Mouse (Mus musculus): Measurements from ENCODE around the gene Actc1. TPM values are rescaled to one million over a fixed set of nuclear protein-coding genes. Genes with fewer than 3 reads are reported as not detected.

Gene Actc1
- polyA plus RNA-seq, 1 experiment from 2014 or later = 28.4 TPM

DNA sequence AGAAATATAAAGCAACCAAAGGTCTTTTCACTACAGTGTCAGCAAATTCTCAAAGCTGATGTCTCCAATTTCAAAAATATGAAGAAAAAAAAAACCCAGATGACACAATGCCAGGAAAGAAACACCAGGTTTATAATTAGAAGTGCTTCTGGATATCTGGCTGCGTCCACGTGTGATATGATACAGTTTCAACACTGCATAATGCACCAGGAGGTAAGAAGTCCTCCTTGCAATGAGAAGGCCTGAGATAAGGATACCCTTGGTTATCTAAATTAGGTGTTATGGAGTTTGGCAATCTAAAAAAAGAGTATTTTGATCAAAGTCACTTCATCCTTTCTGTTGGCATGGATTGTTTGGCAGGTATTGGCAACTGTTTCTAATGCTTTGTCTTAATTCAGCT is 18.5 kb upstream of the Actc1 start:
- Histone ChIP-seq H3K9me3 (ENCODE audit: control insufficient read depth, low read length) (no peaks in the 10 kb centered on the region), H3K27me3 (ENCODE audit: control insufficient read depth, insufficient read depth, low read length) (no peaks in the 10 kb centered on the region), H3K36me3 (ENCODE audit: control insufficient read depth, insufficient read depth, low read length) (no peaks in the 10 kb centered on the region), H3K4me3 (ENCODE audit: low read depth, low read length) (no peak overlapping the region), H3K4me2 (replicated peaks; ENCODE audit: low read depth) (no peak overlapping the region), H3K27ac (replicated peaks) (no peak overlapping the region), H3K9ac (ENCODE audit: low read length) (no peak overlapping the region), H3K4me1 (replicated peaks; ENCODE audit: control insufficient read depth, insufficient read depth) (no peaks in the 10 kb centered on the region)
- no peak for TF ChIP-seq EP300 (optimal IDR thresholded peaks at IDR 0.05)
- TF ChIP-seq CTCF (IDR thresholded peaks at IDR 0.05; ENCODE audit: low read depth) = no peak
- DNase-seq (ENCODE audit: low spot score) (no peak), ATAC-seq (ENCODE audit: low FRiP score, low TSS enrichment) (no peak)
- 76% methylated on average over 2 of the region's 2 CpGs for WGBS

DNA sequence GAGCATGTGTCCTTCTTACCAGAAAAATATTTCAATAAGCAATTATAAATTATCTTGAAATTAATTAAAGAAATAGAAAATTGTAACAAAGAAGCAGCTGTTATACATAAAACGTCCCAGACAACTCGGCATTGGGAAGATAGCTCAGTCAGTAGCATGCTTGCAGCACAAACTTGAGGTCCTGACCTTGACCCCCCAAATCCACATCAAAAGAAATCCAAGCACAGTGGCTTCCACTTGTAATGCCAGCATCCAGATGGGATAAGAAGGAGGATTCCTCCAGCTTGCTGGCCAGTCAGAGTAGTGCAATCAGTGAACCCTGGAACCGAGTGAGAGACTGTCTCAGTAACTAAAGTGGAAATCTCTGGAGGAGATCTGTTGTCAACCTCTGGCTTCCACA is 12.9 kb upstream of the Actc1 start:
- 63% methylated on average over 3 of the region's 3 CpGs for WGBS
- TF ChIP-seq EP300 (optimal IDR thresholded peaks at IDR 0.05) (no peak), CTCF (IDR thresholded peaks at IDR 0.05; ENCODE audit: low read depth) (no peak)

DNA sequence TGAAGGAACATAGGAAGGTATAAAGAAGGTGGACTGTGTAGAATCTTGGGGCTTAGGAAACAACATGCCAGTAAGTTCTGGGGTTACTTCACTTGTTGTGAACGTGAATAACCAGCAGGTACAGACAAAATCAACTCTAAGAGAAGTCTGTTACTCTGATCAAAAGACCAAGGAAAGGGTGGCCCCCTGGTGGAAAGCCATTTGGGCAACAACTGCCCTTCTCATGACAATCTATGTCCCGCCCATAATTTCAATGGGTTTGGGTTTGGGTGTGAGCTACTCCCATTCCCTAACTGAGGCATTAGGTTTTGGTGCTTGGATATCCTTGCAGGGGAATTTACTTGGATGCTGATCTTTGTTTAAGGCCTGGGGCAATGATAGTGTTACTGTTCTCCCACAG is 10.7 kb upstream of the Actc1 start:
- no peaks in the 10 kb centered on the region for H3K9me3 ChIP-seq (ENCODE audit: control insufficient read depth, low read length)

More for the DNA sequence above, 12.9 kb upstream of the Actc1 start:
- Histone ChIP-seq H3K27ac (replicated peaks) (no peak overlapping the region), H3K4me3 (ENCODE audit: low read depth, low read length) (no peak overlapping the region), H3K4me1 (replicated peaks; ENCODE audit: control insufficient read depth, insufficient read depth) (no peaks in the 10 kb centered on the region), H3K36me3 (ENCODE audit: control insufficient read depth, insufficient read depth, low read length) (no peaks in the 10 kb centered on the region), H3K4me2 (replicated peaks; ENCODE audit: low read depth) (no peak overlapping the region), H3K27me3 (ENCODE audit: control insufficient read depth, insufficient read depth, low read length) (no peaks in the 10 kb centered on the region), H3K9me3 (ENCODE audit: control insufficient read depth, low read length) (no peaks in the 10 kb centered on the region), H3K9ac (ENCODE audit: low read length) (no peak overlapping the region)
- no peak for DNase-seq (ENCODE audit: low spot score)
- no peak for ATAC-seq (ENCODE audit: low FRiP score, low TSS enrichment)

DNA sequence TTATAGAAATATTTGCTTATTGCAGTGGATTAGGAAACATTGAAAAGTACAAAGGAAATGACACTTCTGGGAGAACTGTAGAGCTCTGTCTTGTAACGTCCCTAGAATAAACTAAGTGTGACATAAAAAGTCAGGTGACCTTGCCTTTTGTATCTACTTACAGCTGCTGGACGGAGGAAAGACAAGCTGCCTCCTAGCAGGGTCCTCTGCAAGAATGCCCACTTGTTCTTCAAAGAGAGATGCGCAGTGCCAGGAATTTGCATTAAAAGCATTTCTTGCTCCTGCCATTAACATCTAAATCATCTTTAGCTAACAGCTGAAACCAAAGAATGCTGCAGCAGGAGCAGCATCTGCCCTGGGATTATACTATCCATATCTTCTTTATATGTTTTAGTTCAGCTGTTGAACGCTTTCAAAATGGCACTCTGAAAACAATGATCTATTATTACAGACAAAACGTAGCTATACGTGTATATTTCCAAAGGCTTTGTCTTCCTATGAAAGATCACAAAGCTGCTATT is 6.8 kb upstream of the Actc1 start:
- DNase-seq (ENCODE audit: low spot score) = no peak
- no peak overlapping the region for H3K4me2 ChIP-seq (replicated peaks; ENCODE audit: low read depth)
- 54% methylated on average over 6 of the region's 6 CpGs for WGBS
- no peak overlapping the region for H3K4me3 ChIP-seq (ENCODE audit: low read depth, low read length)
- H3K27me3 ChIP-seq (ENCODE audit: control insufficient read depth, insufficient read depth, low read length) = no peaks in the 10 kb centered on the region
- no peaks in the 10 kb centered on the region for H3K36me3 ChIP-seq (ENCODE audit: control insufficient read depth, insufficient read depth, low read length)
- H3K4me1 ChIP-seq (replicated peaks; ENCODE audit: control insufficient read depth, insufficient read depth) = no peaks in the 10 kb centered on the region
- H3K9me3 ChIP-seq (ENCODE audit: control insufficient read depth, low read length) = no peaks in the 10 kb centered on the region
- H3K27ac ChIP-seq (replicated peaks) = no peak overlapping the region
- H3K9ac ChIP-seq (ENCODE audit: low read length) = no peak overlapping the region
- no peak for ATAC-seq (ENCODE audit: low FRiP score, low TSS enrichment)
- TF ChIP-seq EP300 (optimal IDR thresholded peaks at IDR 0.05) = no peak
- no peak for TF ChIP-seq CTCF (IDR thresholded peaks at IDR 0.05; ENCODE audit: low read depth)

More for the DNA sequence above, 10.7 kb upstream of the Actc1 start:
- Histone ChIP-seq H3K4me3 (ENCODE audit: low read depth, low read length) (no peak overlapping the region), H3K4me2 (replicated peaks; ENCODE audit: low read depth) (no peak overlapping the region), H3K27ac (replicated peaks) (no peak overlapping the region), H3K9ac (ENCODE audit: low read length) (no peak overlapping the region), H3K4me1 (replicated peaks; ENCODE audit: control insufficient read depth, insufficient read depth) (no peaks in the 10 kb centered on the region), H3K27me3 (ENCODE audit: control insufficient read depth, insufficient read depth, low read length) (no peaks in the 10 kb centered on the region), H3K36me3 (ENCODE audit: control insufficient read depth, insufficient read depth, low read length) (no peaks in the 10 kb centered on the region)
- 64% methylated on average over 2 of the region's 2 CpGs for WGBS
- TF ChIP-seq CTCF (IDR thresholded peaks at IDR 0.05; ENCODE audit: low read depth) (0 out of 2 replicates have a peak, but pooled peaks have one; percentile 7), EP300 (optimal IDR thresholded peaks at IDR 0.05) (no peak)
- DNase-seq (ENCODE audit: low spot score) = no peak
- ATAC-seq (ENCODE audit: low FRiP score, low TSS enrichment) = no peak

DNA sequence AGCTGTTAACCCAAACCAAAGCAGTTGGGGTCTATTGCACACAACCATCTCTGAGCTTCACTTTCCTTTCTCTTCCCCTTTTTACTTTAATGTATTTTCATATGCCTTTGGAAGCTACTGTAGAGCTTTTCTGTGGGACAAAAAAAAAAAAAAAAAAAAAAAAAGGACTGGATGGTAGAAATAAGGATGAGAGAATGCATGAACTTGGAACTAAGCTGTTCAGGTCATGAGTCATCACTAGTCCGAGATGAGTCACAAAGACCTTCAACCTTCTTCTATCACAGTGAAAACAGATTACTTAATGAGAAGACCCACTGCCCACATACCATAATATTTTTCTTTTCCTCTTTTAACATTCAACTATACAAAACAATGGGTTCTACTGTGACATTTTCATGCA is 6.3 kb upstream of the Actc1 start:
- no peak for DNase-seq (ENCODE audit: low spot score)

DNA sequence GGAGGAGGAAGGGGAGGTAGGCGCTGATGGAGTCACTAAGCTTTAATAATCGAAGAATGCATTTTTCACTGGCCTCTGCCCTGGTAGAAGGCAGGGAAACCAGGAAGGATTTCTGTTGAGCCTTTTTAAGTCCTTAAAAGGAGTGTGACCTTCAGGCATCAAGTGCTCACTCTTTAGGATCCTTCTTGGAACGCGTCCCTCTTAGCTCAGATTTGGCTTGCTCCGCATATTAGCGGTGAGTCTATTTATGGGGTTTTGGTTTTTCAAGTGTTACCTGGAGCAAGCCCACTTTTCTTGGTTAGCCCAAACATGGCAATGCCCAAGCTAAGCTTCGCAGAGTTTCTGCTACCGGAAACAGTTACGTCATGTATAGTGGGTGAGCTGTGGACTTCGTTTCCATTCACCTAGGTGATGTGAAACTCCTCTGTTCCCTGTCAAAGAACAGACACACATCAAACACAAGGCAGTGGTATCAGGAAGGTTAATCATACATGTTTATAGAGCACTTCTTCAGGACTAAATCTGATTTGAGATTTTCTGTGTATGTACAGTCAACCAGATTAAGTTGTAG is 5.0 kb upstream of the Actc1 start:
- DNase-seq (ENCODE audit: low spot score) = no peak
- no peak overlapping the region for H3K4me2 ChIP-seq (replicated peaks; ENCODE audit: low read depth)
- no peaks in the 10 kb centered on the region for H3K27me3 ChIP-seq (ENCODE audit: control insufficient read depth, insufficient read depth, low read length)
- ATAC-seq (ENCODE audit: low FRiP score, low TSS enrichment) = no peak
- H3K36me3 ChIP-seq (ENCODE audit: control insufficient read depth, insufficient read depth, low read length) = no peaks in the 10 kb centered on the region
- no peaks in the 10 kb centered on the region for H3K4me1 ChIP-seq (replicated peaks; ENCODE audit: control insufficient read depth, insufficient read depth)
- no peak overlapping the region for H3K4me3 ChIP-seq (ENCODE audit: low read depth, low read length)
- TF ChIP-seq EP300 (optimal IDR thresholded peaks at IDR 0.05) (no peak), CTCF (IDR thresholded peaks at IDR 0.05; ENCODE audit: low read depth) (no peak)
- H3K9ac ChIP-seq (ENCODE audit: low read length) = no peak overlapping the region
- no peaks in the 10 kb centered on the region for H3K9me3 ChIP-seq (ENCODE audit: control insufficient read depth, low read length)
- 85% methylated on average over 10 of the region's 10 CpGs for WGBS
- H3K27ac ChIP-seq (replicated peaks) = no peak overlapping the region

More for the DNA sequence above, 6.3 kb upstream of the Actc1 start:
- no peak for TF ChIP-seq CTCF (IDR thresholded peaks at IDR 0.05; ENCODE audit: low read depth)
- TF ChIP-seq EP300 (optimal IDR thresholded peaks at IDR 0.05) = no peak
- Histone ChIP-seq H3K9me3 (ENCODE audit: control insufficient read depth, low read length) (no peaks in the 10 kb centered on the region), H3K4me3 (ENCODE audit: low read depth, low read length) (no peak overlapping the region), H3K9ac (ENCODE audit: low read length) (no peak overlapping the region), H3K4me1 (replicated peaks; ENCODE audit: control insufficient read depth, insufficient read depth) (no peaks in the 10 kb centered on the region), H3K36me3 (ENCODE audit: control insufficient read depth, insufficient read depth, low read length) (no peaks in the 10 kb centered on the region), H3K27me3 (ENCODE audit: control insufficient read depth, insufficient read depth, low read length) (no peaks in the 10 kb centered on the region), H3K27ac (replicated peaks) (no peak overlapping the region), H3K4me2 (replicated peaks; ENCODE audit: low read depth) (no peak overlapping the region)
- no peak for ATAC-seq (ENCODE audit: low FRiP score, low TSS enrichment)
- WGBS = 70% methylated on average over 1 of the region's 1 CpGs

All from stomach, postnatal 0 days (tissue).